Mouse (Mus musculus) CH12.LX (cell line): ENCODE data around the gene Olfr1177-ps.

Experiments
- BHLHE40 ChIP-seq: IDR thresholded peaks from 2 replicates; pipeline ENCODE4 v1.6.1; 2011; ENCODE audit warnings: mild to moderate bottlenecking, low read depth, low read length, improper control_type of control experiment
- CTCF ChIP-seq, 2 experiments: IDR thresholded peaks in 1 of 2; conservative IDR thresholded peaks in 1 of 2; 2 replicates each; pipeline ENCODE4 v1.5.1; 2011 to 2012; ENCODE audit warnings: low read depth in 2 of 2, low read length in 2 of 2, improper control_type of control experiment in 1 of 2, inconsistent platforms in 1 of 2, mild to moderate bottlenecking in 1 of 2, moderate library complexity in 1 of 2
- HCFC1 ChIP-seq: IDR thresholded peaks from 2 replicates; pipeline ENCODE4 v1.6.1; 2012; ENCODE audit warnings: low read depth, mild to moderate bottlenecking, inconsistent platforms, low read length, improper control_type of control experiment
- JUND ChIP-seq: conservative IDR thresholded peaks from 2 replicates; pipeline ENCODE4 v1.6.1; 2011; ENCODE audit warnings: low read depth, low read length, improper control_type of control experiment
- MAX ChIP-seq: IDR thresholded peaks from 2 replicates; pipeline ENCODE4 v1.6.1; 2011; ENCODE audit warnings: low read length, improper control_type of control experiment
- MYC ChIP-seq: IDR thresholded peaks from 2 replicates; pipeline ENCODE4 v1.6.1; 2011; ENCODE audit warnings: low read depth, mild to moderate bottlenecking, improper control_type of control experiment, low read length
- POLR2A ChIP-seq: IDR thresholded peaks from 2 replicates; pipeline ENCODE4 v1.6.1; 2011; ENCODE audit warnings: low read depth, mild to moderate bottlenecking, improper control_type of control experiment, low read length
- USF2 ChIP-seq: conservative IDR thresholded peaks from 2 replicates; pipeline ENCODE4 v1.6.1; 2011; ENCODE audit warnings: low read depth, low read length, improper control_type of control experiment
- ZC3H11A ChIP-seq: IDR thresholded peaks from 2 replicates; pipeline ENCODE4 v1.6.1; 2012; ENCODE audit warnings: low read depth, mild to moderate bottlenecking, inconsistent platforms, low read length, improper control_type of control experiment

GRCm38 (mm10) chr2:88315035-88315434 is 31.3 kb downstream of the Olfr1177-ps start, which contains the start of gene Olfr1174-ps:
- TF ChIP-seq CTCF (conservative IDR thresholded peaks at IDR 0.05 in 1 of 2, IDR thresholded peaks at IDR 0.05 in 1 of 2; ENCODE audit: low read depth in 2 of 2, low read length in 2 of 2) (no peak), JUND (no peak), USF2 (no peak), POLR2A (no peak), MAX (no peak), ZC3H11A (no peak), BHLHE40 (no peak), MYC (no peak), HCFC1 (no peak)
